Mouse (Mus musculus) neural tube, embryonic 10.5 days (tissue): ENCODE results near the gene Wdcp.
"Not testable (repeated sequence)": the region's sequence is repeated elsewhere in the genome, so short reads cannot be mapped to it uniquely, and the experiment has no call there.

ENCODE experiments used
- DNase-seq: peaks from one replicate; pipeline ENCODE4 v3.0.0-alpha.2; 2017; ENCODE audit warnings: low spot score; ENCODE audit errors: extremely low spot score

Gene Wdcp

GRCm38 (mm10) chr12:4868924-4869323 is 25.8 kb downstream of the Wdcp start:
- no peak for DNase-seq

DNA sequence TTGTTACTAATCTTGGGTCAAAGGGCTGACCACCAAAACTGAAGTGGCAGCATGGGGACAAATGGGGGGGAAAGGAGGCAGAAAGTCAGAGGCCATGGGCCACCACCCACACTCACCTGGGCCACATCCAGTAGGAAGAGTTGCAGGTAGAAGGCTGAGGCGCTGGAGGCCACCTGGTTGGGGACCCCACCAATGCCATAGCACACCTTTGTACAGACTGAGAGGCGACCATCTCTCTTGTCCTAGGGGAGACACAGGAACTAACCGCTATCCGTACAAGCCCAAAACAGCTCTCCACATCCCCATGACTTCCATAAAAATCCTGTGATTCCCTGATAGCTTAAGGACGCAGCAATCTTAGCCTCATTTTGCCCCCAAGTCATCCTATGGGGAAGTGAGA is 28.2 kb downstream of the Wdcp start:
- DNase-seq = no peak

DNA sequence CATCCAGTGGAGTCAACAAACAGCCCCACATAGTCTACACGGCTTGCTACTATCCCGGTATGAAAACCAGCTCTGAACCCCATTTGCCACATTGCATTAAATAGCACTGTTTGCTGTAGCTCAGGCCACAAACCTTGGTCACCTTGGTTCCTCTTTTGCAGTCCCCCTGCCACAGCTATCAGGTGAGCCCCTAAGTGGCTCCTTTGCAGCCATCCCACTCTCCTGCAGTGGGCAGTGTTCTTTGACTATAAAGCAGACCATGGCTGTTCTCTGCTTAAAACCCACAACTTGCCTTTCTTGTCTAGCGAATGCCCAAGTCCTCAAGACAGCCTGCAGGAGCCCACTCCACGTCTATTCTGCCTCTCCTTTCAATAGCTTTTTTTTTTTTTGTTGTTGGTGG is 29.2 kb downstream of the Wdcp start:
- no peak for DNase-seq

DNA sequence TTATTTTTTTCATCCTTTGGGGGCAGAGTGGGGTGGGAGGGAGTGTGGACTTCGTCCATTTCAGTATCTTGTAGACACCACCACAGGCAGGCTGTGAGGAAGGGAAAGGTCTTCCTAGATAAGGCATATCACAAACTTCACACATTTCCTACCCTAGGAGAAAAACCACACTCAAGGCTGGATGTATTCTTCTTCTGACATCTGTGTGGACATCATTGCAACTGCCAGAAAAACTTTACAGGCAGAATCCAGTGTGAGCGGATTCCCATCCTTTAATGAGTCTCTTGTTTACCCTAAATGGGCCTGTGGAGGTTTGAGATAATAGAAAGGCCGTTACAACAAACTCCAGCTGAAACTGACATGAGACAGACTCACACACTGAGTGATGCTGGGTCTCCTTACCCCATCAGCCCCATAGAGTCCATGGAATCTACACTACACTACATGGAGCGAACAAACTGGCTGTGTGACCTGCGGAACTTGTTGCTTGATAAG is 29.9 kb downstream of the Wdcp start:
- no peak for DNase-seq

DNA sequence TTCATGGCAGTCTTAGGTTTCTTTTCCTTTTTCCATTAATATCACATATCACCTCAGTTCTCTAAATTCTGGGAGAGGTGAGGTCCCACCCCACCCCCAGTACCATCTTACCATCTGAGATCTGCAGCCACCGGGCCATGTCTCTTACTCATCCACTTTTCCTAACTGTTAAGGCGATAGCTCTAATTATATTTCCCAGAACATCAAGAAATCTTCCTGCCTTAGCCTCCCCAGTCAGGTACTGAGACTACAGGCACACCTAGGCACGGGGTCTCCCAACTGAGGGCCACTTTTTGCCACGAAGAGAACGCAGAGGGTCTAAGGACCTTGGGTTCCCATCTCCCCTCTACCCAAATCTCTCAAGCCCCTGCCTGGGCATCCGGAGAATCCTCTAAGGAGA is 30.4 kb downstream of the Wdcp start:
- no peak for DNase-seq

DNA sequence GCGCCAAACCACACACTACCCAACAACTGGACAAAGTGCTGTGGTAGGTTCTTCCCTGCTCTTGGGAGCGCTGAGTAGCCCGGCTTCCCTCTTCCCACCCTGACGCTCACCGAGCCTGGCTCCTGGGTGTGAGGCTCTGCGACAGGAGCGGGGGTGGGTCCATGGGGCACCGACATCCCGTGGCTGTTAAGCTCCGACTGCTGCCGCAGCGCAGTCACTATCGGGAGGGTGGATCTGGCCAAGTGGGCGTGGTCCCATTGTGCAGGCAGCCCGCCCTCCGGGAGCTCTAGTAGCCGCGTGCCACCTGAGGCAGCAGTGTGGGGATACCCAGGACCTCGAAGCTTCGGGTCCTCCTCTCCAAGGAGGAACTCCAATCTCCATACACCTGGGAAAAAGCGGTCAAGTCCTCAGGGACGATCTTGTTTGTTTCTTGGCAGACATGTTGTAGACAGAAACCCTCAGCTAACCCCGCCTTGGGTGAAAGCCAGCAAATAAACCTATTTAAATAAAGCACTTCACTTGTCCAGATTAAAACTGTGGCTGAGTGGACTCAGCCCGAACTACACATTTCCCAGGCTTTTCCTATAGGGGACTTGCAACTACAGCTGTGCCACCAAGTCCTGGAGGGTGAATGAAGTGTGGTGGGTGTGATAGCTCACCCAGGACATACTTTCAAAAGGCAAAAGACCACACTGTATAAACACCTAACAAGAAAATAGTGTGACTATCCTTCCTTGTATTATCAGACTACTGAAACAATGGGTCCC is 31.2 kb downstream of the Wdcp start, which contains the start of gene Mfsd2b:
Mfsd2b (minus strand) TSS at position 199 of the 767 bp plus-strand sequence.
- DNase-seq = peak; percentile 58

DNA sequence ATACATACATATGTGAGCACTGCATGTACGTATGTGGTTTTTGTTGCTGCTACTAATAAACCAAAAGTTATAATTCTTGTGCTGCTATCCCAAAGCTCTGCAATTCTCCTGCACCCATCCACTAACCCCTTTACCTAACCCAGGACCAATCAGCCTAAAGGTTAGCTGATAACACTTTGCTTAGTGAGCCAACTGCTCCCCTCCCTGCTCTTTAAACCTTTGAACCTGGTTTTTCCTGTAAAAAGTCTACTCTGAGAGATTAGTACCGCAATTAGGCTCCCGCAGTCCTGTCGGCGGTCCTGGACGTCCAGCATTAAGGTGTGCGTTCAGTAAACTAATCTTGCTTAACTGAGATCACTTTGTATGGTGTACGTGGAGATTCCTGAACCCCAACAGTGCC is 32.5 kb downstream of the Wdcp start:
- DNase-seq = no peak

DNA sequence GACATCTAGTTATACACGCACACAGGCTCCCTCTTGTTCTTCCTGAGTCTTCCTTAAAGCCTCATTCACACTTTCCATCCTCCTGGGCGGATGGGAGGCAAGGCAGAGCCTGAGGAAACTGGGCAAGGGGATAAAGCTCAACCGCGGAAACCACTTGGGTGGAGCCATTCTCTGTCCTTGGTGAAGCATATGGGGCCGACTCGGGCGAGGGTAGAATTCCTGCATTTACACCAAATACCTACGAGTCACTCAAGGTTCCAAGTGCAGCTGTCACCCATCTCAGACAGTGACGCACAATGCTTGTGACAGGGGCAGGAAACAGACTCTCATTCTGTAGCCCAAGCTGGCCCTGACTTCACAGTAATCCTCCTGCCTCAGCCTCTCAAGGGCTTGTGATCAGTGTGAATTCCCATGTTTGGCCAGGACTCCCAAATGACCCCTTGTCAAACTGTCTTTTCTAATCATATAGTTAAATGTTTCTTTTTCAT is 35.2 kb downstream of the Wdcp start:
- DNase-seq = no peak

DNA sequence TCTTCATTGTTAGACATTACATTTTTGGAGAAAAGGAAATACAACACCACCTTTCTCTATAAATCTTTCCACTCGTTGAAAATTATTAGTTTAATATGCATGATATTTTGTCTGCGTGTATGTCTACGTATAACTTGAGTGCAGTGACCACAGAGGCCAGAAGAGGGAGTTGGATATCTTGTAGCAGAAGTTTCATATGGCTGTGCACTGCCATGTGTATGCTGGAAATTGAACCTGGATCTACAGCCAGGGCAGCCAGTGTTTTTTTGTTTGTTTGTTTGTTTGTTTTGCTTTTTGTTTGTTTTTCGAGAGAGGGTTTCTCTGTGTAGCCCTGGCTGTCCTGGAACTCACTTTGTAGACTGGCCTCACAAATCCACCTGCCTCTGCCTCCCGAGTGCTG is 35.9 kb downstream of the Wdcp start:
- DNase-seq = no peak

GRCm38 (mm10) chr12:4882086-4882485 is 39.0 kb downstream of the Wdcp start:
- no peak for DNase-seq

DNA sequence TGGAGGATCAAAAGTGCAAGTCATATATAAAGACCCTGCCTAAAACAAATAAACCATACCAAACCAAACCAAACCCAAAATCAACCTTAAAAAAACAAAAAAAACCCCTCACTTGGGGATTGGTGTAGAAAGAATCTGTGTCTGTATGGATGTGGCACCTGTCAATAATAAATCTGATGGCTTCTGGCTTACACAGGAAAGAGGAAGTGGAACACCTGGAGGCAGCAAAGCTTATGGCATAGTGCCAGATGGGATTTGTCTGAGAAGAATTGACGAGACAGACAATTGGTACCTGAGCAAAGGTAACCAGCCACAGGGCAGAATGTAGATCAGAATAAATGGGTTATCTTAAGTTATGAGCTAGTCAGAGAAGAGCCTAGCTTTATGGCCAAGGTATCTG is 42.0 kb downstream of the Wdcp start:
- DNase-seq = no peak

GRCm38 (mm10) chr12:4886581-4886980 is 43.5 kb downstream of the Wdcp start:
- DNase-seq = not testable (repeated sequence)

- no peak for DNase-seq
These were observed 45.6 kb downstream of the Wdcp start for GRCm38 (mm10) chr12:4888739-4889138.

GRCm38 (mm10) chr12:4889251-4889650 is 46.1 kb downstream of the Wdcp start:
- no peak for DNase-seq

- DNase-seq = no peak
These were observed 46.8 kb downstream of the Wdcp start for GRCm38 (mm10) chr12:4889891-4890290.

DNA sequence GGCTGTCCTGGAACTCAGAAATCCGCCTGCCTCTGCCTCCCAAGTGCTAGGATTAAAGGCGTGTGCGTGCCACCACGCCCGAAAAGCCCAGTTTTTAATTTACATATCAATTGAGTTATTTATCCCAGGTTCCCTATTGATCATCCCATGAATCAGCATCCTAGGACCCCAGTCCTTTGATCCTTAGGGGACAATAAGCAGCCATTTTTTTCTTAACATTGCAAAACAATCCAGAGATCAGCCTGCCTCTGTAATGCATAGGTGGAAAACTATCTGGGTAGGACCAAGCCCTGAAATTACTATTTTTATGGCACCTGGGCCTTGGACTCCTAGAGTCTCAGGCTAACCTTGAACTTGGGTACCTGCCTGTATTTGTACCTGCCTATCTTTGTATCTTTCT is 54.9 kb downstream of the Wdcp start:
- no peak for DNase-seq

- DNase-seq = no peak
These were observed 62.8 kb downstream of the Wdcp start for GRCm38 (mm10) chr12:4905946-4906345.

- no peak for DNase-seq
These were observed 63.4 kb downstream of the Wdcp start for GRCm38 (mm10) chr12:4906476-4906875.

- DNase-seq = peak; percentile 88
These were observed 64.1 kb downstream of the Wdcp start, which contains the start of gene Ubxn2a for GRCm38 (mm10) chr12:4906951-4907906. TSS of gene Ubxn2a (minus strand) at chr12:4907705.

GRCm38 (mm10) chr12:4908391-4908790 is 65.3 kb downstream of the Wdcp start:
- DNase-seq = no peak
